Mouse (Mus musculus): ENCODE data around the gene Tex38.

GRCm38 (mm10) chr4:115812326-115812725 is 31.5 kb upstream of the Tex38 start:
- TF ChIP-seq HCFC1 (IDR thresholded peaks at IDR 0.05; ENCODE audit: low read depth, low read length): no peak
- TF ChIP-seq CTCF (conservative IDR thresholded peaks at IDR 0.05 in 1 of 2, IDR thresholded peaks at IDR 0.05 in 1 of 2; ENCODE audit: low read depth in 2 of 2, low read length in 2 of 2): no peak
- no peak for TF ChIP-seq ZMIZ1 (IDR thresholded peaks at IDR 0.05; ENCODE audit: low read depth, low read length)
- TF ChIP-seq MYC (IDR thresholded peaks at IDR 0.05; ENCODE audit: low read depth, low read length): no peak
- TF ChIP-seq MAX (IDR thresholded peaks at IDR 0.05; ENCODE audit: low read length): no peak
- no peak for TF ChIP-seq ELF1 (IDR thresholded peaks at IDR 0.05; ENCODE audit: low read depth, low read length)
- no peak for TF ChIP-seq USF2 (conservative IDR thresholded peaks at IDR 0.05; ENCODE audit: low read depth, low read length)
- TF ChIP-seq KAT2A (IDR thresholded peaks at IDR 0.05; ENCODE audit: insufficient replicate concordance, low read length): no peak
- no peak for TF ChIP-seq EP300 (IDR thresholded peaks at IDR 0.05; ENCODE audit: low read length)
- no peak for TF ChIP-seq USF1 (IDR thresholded peaks at IDR 0.05; ENCODE audit: low read depth, low read length)

Data from CH12.LX (cell line).